Mouse (Mus musculus) stomach, embryonic 15.5 days (tissue): ENCODE measurements around the gene Cpne9. TPM values are rescaled to one million over a fixed set of nuclear protein-coding genes. Genes with fewer than 3 reads are reported as not detected.

Source experiments
- ATAC-seq: fragments of 200-750 bp; cut with Nextera tagmentation; 2 replicates; pipeline ENCODE4 v1.8.0; 2017; ENCODE audit warnings: low read depth, moderate number of reproducible peaks, moderate TSS enrichment; ENCODE audit not compliant: insufficient read depth, low FRiP score
- H3K27ac ChIP-seq: fragments of 300-500 bp; sonication (generic); 2 replicates; pipeline ENCODE4 v1.5.1; 2015; ENCODE audit warnings: mild to moderate bottlenecking, inconsistent platforms
- H3K27me3 ChIP-seq: fragments of 300-500 bp; sonication (generic); replicated peaks from 2 replicates; pipeline ENCODE4 v1.6.1; 2015; ENCODE audit warnings: inconsistent platforms
- H3K36me3 ChIP-seq: fragments of 300-500 bp; sonication (generic); 2 replicates; pipeline ENCODE4 v1.6.1; 2015; ENCODE audit warnings: inconsistent platforms
- H3K4me1 ChIP-seq: fragments of 300-500 bp; sonication (generic); 2 replicates; pipeline ENCODE4 v1.6.1; 2015; ENCODE audit warnings: inconsistent platforms
- H3K4me2 ChIP-seq: fragments of 300-500 bp; sonication (generic); 2 replicates; pipeline ENCODE4 v1.6.1; 2015; ENCODE audit warnings: mild to moderate bottlenecking, inconsistent platforms
- H3K4me3 ChIP-seq: fragments of 300-500 bp; sonication (generic); replicated peaks from 2 replicates; pipeline ENCODE4 v1.5.1; 2015; ENCODE audit warnings: inconsistent platforms
- H3K9ac ChIP-seq: fragments of 300-500 bp; sonication (generic); 2 replicates; pipeline ENCODE4 v1.6.1; 2015; ENCODE audit warnings: inconsistent platforms
- H3K9me3 ChIP-seq: fragments of 300-500 bp; sonication (generic); 2 replicates; pipeline ENCODE4 v1.6.1; 2016; ENCODE audit warnings: inconsistent platforms
- WGBS: fragments of 180-500 bp; shearing (Covaris S2); methylation state at CpG from one replicate; pipeline ENCODE4 v1.1.7; 2015; 5-methylcytosine and 5-hydroxymethylcytosine counted together
- polyA plus RNA-seq: library from polyadenylated mRNA; unstranded; fragments of >200 nt; fragmentation: Nextera tagmentation; extraction: Ambion mirVana; gene quantifications from 2 replicates; pipeline ENCODE4 v1.2.1, GENCODE M21; 2015

Cpne9 gene
- polyA plus RNA-seq, 1 experiment from 2014 or later, result 0.22 TPM

- no peaks in the 10 kb centered on the region for H3K9me3 ChIP-seq
These were observed 61.3 kb downstream of the Cpne9 start, which contains the start of gene Camk1 for GRCm38 (mm10) chr6:113343177-113344092. Camk1 (minus strand) TSS chr6:113343984.

GRCm38 (mm10) chr6:113344321-113344720 lies 62.2 kb downstream of the Cpne9 start:
- H3K9ac ChIP-seq, result no peak overlapping the region
- H3K4me2 ChIP-seq, result peak overlapping the region; percentile 84
- H3K36me3 ChIP-seq, result 0 out of 2 replicates have a peak, but pooled peaks cover 3% of the 10 kb centered on the region
- H3K27ac ChIP-seq, result peak overlapping the region; percentile 55; the same call in 1 of the 2 replicates
- H3K4me3 ChIP-seq, result no peak overlapping the region; the same call in 1 of the 2 replicates
- no peaks in the 10 kb centered on the region for H3K27me3 ChIP-seq
- 26% methylated on average over 2 of the region's 2 CpGs for WGBS
- H3K9me3 ChIP-seq, result no peaks in the 10 kb centered on the region
- ATAC-seq, result no peak
- H3K4me1 ChIP-seq, result peaks cover 21% of the 10 kb centered on the region

More at GRCm38 (mm10) chr6:113343177-113344092, 61.3 kb downstream of the Cpne9 start, which contains the start of gene Camk1:
- peak within 1 kb of the TSS; percentile 69 for H3K4me3 ChIP-seq
- H3K4me1 ChIP-seq, result peaks cover 21% of the 10 kb centered on the region
- WGBS, result 10% methylated on average over 32 of the region's 32 CpGs
- peak within 1 kb of the TSS; percentile 78 for H3K9ac ChIP-seq
- H3K27me3 ChIP-seq, result no peaks in the 10 kb centered on the region
- peak; percentile 84 for ATAC-seq
- H3K36me3 ChIP-seq, result peaks cover 5% of the 10 kb centered on the region; the same call in 1 of the 2 replicates
- peak within 1 kb of the TSS; percentile 55 for H3K27ac ChIP-seq
- H3K4me2 ChIP-seq, result peak within 1 kb of the TSS; percentile 84

- Histone ChIP-seq H3K27me3 (no peaks in the 10 kb centered on the region), H3K4me1 (peaks cover 18% of the 10 kb centered on the region), H3K9me3 (no peaks in the 10 kb centered on the region), H3K4me2 (no peak overlapping the region), H3K9ac (no peak overlapping the region), H3K4me3 (no peak overlapping the region), H3K27ac (no peak overlapping the region), H3K36me3 (no peaks in the 10 kb centered on the region)
- no peak for ATAC-seq
- WGBS, result 73% methylated on average over 4 of the region's 4 CpGs
These were observed 64.8 kb downstream of the Cpne9 start for GRCm38 (mm10) chr6:113346897-113347296.

- no peak overlapping the region for H3K4me2 ChIP-seq
- H3K27me3 ChIP-seq, result no peaks in the 10 kb centered on the region
- ATAC-seq, result no peak
- no peaks in the 10 kb centered on the region for H3K9me3 ChIP-seq
- H3K4me1 ChIP-seq, result no peaks in the 10 kb centered on the region
- H3K36me3 ChIP-seq, result no peaks in the 10 kb centered on the region
- no peak overlapping the region for H3K27ac ChIP-seq
- H3K4me3 ChIP-seq, result no peak overlapping the region
- no peak overlapping the region for H3K9ac ChIP-seq
These were observed 68.4 kb downstream of the Cpne9 start for GRCm38 (mm10) chr6:113350538-113350937.

- Histone ChIP-seq H3K4me2 (no peak overlapping the region), H3K9me3 (no peaks in the 10 kb centered on the region), H3K27ac (no peak overlapping the region), H3K27me3 (no peaks in the 10 kb centered on the region), H3K4me3 (no peak overlapping the region), H3K4me1 (no peaks in the 10 kb centered on the region), H3K36me3 (no peaks in the 10 kb centered on the region), H3K9ac (no peak overlapping the region)
- ATAC-seq, result no peak
- 75% methylated on average over 1 of the region's 1 CpGs for WGBS
These were observed 69.1 kb downstream of the Cpne9 start for GRCm38 (mm10) chr6:113351161-113351560.

- Histone ChIP-seq H3K4me3 (no peak overlapping the region), H3K4me1 (no peaks in the 10 kb centered on the region), H3K9ac (no peak overlapping the region), H3K36me3 (no peaks in the 10 kb centered on the region), H3K27me3 (no peaks in the 10 kb centered on the region), H3K4me2 (no peak overlapping the region), H3K9me3 (no peaks in the 10 kb centered on the region), H3K27ac (no peak overlapping the region)
- 48% methylated on average over 10 of the region's 10 CpGs for WGBS
- ATAC-seq, result no peak
These were observed 69.5 kb downstream of the Cpne9 start for GRCm38 (mm10) chr6:113351653-113352052.

GRCm38 (mm10) chr6:113352820-113353219 lies 70.7 kb downstream of the Cpne9 start:
- H3K27me3 ChIP-seq, result no peaks in the 10 kb centered on the region
- no peak overlapping the region for H3K9ac ChIP-seq
- H3K36me3 ChIP-seq, result no peaks in the 10 kb centered on the region
- no peak overlapping the region for H3K27ac ChIP-seq
- no peaks in the 10 kb centered on the region for H3K4me1 ChIP-seq
- WGBS, result 66% methylated on average over 3 of the region's 3 CpGs
- H3K4me3 ChIP-seq, result no peak overlapping the region
- H3K4me2 ChIP-seq, result no peak overlapping the region
- no peak for ATAC-seq
- no peaks in the 10 kb centered on the region for H3K9me3 ChIP-seq

GRCm38 (mm10) chr6:113353696-113354095 lies 71.6 kb downstream of the Cpne9 start:
- Histone ChIP-seq H3K9ac (no peak overlapping the region), H3K4me3 (no peak overlapping the region), H3K4me2 (no peak overlapping the region), H3K36me3 (no peaks in the 10 kb centered on the region), H3K9me3 (no peaks in the 10 kb centered on the region), H3K27me3 (no peaks in the 10 kb centered on the region), H3K27ac (no peak overlapping the region), H3K4me1 (no peaks in the 10 kb centered on the region)
- WGBS, result 67% methylated on average over 3 of the region's 3 CpGs
- ATAC-seq, result no peak

Other genes with a start within 250 kb of the Cpne9 start
- 52.1 and 52.3 TPM in 2 replicates for gene Thumpd3, start 236.1 kb upstream of the Cpne9 start, polyA plus RNA-seq
- 70.3 and 72.2 TPM in 2 replicates for gene Setd5, start 204.9 kb upstream of the Cpne9 start, polyA plus RNA-seq
- gene Lhfpl4, start 86.9 kb upstream of the Cpne9 start, polyA plus RNA-seq, result 1.7 and 2.0 TPM in 2 replicates
- gene Mtmr14, start 44.5 kb upstream of the Cpne9 start, polyA plus RNA-seq, result 34.3 and 38.2 TPM in 2 replicates
- gene Brpf1, start 24.8 kb downstream of the Cpne9 start, polyA plus RNA-seq, result 15.9 and 17.6 TPM in 2 replicates
- gene Ogg1, start 44.7 kb downstream of the Cpne9 start, polyA plus RNA-seq, result 13.1 and 13.3 TPM in 2 replicates
- 92.7 and 94.4 TPM in 2 replicates for gene Camk1, start 61.7 kb downstream of the Cpne9 start, polyA plus RNA-seq
- gene Tada3, start 95.6 kb downstream of the Cpne9 start, polyA plus RNA-seq, result 44.1 and 44.2 TPM in 2 replicates
- gene Arpc4, start 95.8 kb downstream of the Cpne9 start, polyA plus RNA-seq, result 362 and 387 TPM in 2 replicates
- 2.9 and 3.2 TPM in 2 replicates for gene Ttll3, start 107.0 kb downstream of the Cpne9 start, polyA plus RNA-seq
- gene Rpusd3, start 137.0 kb downstream of the Cpne9 start, polyA plus RNA-seq, result 15.9 and 20.8 TPM in 2 replicates
- 2.3 and 3.8 TPM in 2 replicates for gene Cidec, start 153.5 kb downstream of the Cpne9 start, polyA plus RNA-seq
- gene Jagn1, start 160.3 kb downstream of the Cpne9 start, polyA plus RNA-seq, result 84.2 and 91.1 TPM in 2 replicates
- 16.8 and 18.2 TPM in 2 replicates for gene Il17re, start 176.2 kb downstream of the Cpne9 start, polyA plus RNA-seq
- 26.4 and 26.7 TPM in 2 replicates for gene Il17rc, start 189.1 kb downstream of the Cpne9 start, polyA plus RNA-seq
- 23.2 and 23.3 TPM in 2 replicates for gene Creld1, start 201.0 kb downstream of the Cpne9 start, polyA plus RNA-seq
- 0.40 and 0.54 TPM in 2 replicates for gene Prrt3, start 219.6 kb downstream of the Cpne9 start, polyA plus RNA-seq
- 88.5 and 94.7 TPM in 2 replicates for gene Emc3, start 249.3 kb downstream of the Cpne9 start, polyA plus RNA-seq
- 8.1 and 9.7 TPM in 2 replicates for gene Fancd2, start 249.4 kb downstream of the Cpne9 start, polyA plus RNA-seq